Mouse (Mus musculus) heart, embryonic 14.5 days (tissue): ENCODE data around the gene Gstt3. TPM values are rescaled to one million over a fixed set of nuclear protein-coding genes. Genes with fewer than 3 reads are reported as not detected.

Experiments used
- ATAC-seq: fragments of 200-750 bp; cut with Nextera tagmentation; 2 replicates; pipeline ENCODE4 v1.8.0; 2017; ENCODE audit warnings: low read depth, moderate TSS enrichment; ENCODE audit not compliant: insufficient number of reproducible peaks, insufficient read depth, low FRiP score
- H3K27ac ChIP-seq, 2 experiments: fragments of 200-500 bp in 1 of 2; fragments of 300-500 bp in 1 of 2; sonication (generic) in 1 of 2; replicated peaks in 1 of 2; 2 replicates each; pipeline ENCODE4 v1.5.1; 2012 to 2014; ENCODE audit warnings: low read depth in 2 of 2, low read length in 2 of 2, control low read depth in 1 of 2, mild to moderate bottlenecking in 1 of 2, mixed read lengths in 1 of 2; ENCODE audit not compliant: control insufficient read depth in 1 of 2, insufficient read depth in 1 of 2
- H3K27me3 ChIP-seq: fragments of 300-500 bp; sonication (generic); 2 replicates; pipeline ENCODE4 v1.6.1; 2014; ENCODE audit warnings: mild to moderate bottlenecking, low read length, control low read depth; ENCODE audit not compliant: control insufficient read depth, insufficient read depth
- H3K36me3 ChIP-seq: fragments of 300-500 bp; sonication (generic); 2 replicates; pipeline ENCODE4 v1.6.1; 2014; ENCODE audit warnings: mild to moderate bottlenecking, control low read depth, low read length, mixed read lengths; ENCODE audit not compliant: control insufficient read depth, insufficient read depth
- H3K4me1 ChIP-seq, 2 experiments: fragments of 200-500 bp in 1 of 2; fragments of 300-500 bp in 1 of 2; sonication (generic) in 1 of 2; 2 replicates each; pipeline ENCODE4 v1.6.1; 2012 to 2014; ENCODE audit warnings: low read length in 2 of 2, control low read depth in 1 of 2, mixed read lengths in 1 of 2; ENCODE audit not compliant: control insufficient read depth in 2 of 2, insufficient read depth in 2 of 2
- H3K4me2 ChIP-seq: fragments of 300-500 bp; sonication (generic); 2 replicates; pipeline ENCODE4 v1.6.1; 2014; ENCODE audit warnings: mild to moderate bottlenecking, low read length
- H3K4me3 ChIP-seq, 2 experiments: fragments of 200-500 bp in 1 of 2; fragments of 300-500 bp in 1 of 2; sonication (generic) in 1 of 2; 2 replicates each; pipeline ENCODE4 v1.5.1; 2012 to 2014; ENCODE audit warnings: low read length in 2 of 2, mild to moderate bottlenecking in 2 of 2, control low read depth in 1 of 2, low read depth in 1 of 2, moderate library complexity in 1 of 2; ENCODE audit not compliant: control insufficient read depth in 1 of 2, insufficient read depth in 1 of 2
- H3K9ac ChIP-seq: fragments of 300-500 bp; sonication (generic); 2 replicates; pipeline ENCODE4 v1.6.1; 2014; ENCODE audit warnings: mild to moderate bottlenecking, low read length
- H3K9me3 ChIP-seq: fragments of 300-500 bp; sonication (generic); 2 replicates; pipeline ENCODE4 v1.6.1; 2016; ENCODE audit warnings: low read length, control low read depth; ENCODE audit not compliant: control insufficient read depth
- WGBS: fragments of 180-500 bp; shearing (Covaris S2); extraction: QIAGEN DNeasy Blood & Tissue Kit; methylation state at CpG from one replicate; pipeline ENCODE4 v1.1.7; 2014; 5-methylcytosine and 5-hydroxymethylcytosine counted together
- polyA plus RNA-seq: library from polyadenylated mRNA; unstranded; fragments of >200 nt; fragmentation: Nextera tagmentation; extraction: Ambion mirVana; gene quantifications from 2 replicates; pipeline ENCODE4 v1.2.1, GENCODE M21; 2014

Gene Gstt3
- polyA plus RNA-seq = 3.2 and 5.0 TPM in 2 replicates

DNA sequence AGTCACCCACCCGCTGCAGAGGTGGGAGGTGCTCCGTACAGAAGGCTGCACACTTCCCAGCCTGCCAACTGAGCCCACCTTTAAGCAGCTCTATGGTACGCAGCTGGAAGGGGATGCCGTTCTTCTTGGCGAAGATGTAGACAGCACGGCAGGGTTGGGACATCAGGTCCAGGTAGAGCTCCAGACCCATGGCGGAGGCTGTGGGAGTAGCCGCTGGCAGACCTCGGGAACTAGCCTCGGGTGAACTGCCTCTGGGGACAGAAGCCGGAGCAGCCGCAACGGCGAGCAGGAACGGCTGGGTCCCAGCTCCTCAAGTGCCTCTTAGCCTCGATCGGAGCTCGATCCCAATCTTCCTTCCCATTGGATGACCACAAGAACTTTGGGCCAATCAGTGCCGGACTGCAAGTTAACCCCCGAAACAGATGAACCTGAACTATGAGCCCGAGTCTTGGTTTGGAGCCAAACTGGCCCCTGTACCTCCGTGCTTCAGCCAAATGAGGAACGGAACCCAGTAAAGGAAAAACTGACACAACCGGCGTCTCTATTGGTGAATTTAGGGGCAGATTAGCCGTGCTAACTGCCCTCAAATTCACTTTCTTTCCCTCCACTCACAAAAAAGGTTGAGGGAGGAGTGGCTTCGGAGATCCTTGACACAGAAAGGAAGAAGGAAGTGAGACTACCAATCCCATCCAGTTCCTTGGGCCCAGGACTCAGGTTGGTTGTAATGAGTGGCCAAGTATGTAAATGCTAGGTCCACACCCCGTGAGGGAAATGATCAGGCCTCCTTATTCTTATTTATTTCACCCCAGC is at the start of gene Gstt3, which contains the start of gene Gm20441:
Gstt3 (minus strand) TSS at position 646 of the 810 bp plus-strand sequence.
Gm20441 (minus strand) TSS at position 186 of the 810 bp plus-strand sequence.
- peaks cover 10% of the 10 kb centered on the region for H3K27me3 ChIP-seq
- peak within 1 kb of the TSS; percentile 75 for H3K4me2 ChIP-seq
- no peak within 1 kb of the TSS for H3K27ac ChIP-seq
- peak within 1 kb of the TSS; percentile 40 to 45 for H3K4me3 ChIP-seq
- H3K9me3 ChIP-seq = no peaks in the 10 kb centered on the region
- peaks cover 4 to 7% of the 10 kb centered on the region in 2 experiments; a peak in 2 of 4 replicates for H3K4me1 ChIP-seq
- H3K36me3 ChIP-seq = no peaks in the 10 kb centered on the region
- WGBS = under 1% methylated on average over 28 of the region's 28 CpGs
- peak; percentile 56; the same call in 1 of the 2 replicates for ATAC-seq
- H3K9ac ChIP-seq = peak within 1 kb of the TSS; percentile 54

DNA sequence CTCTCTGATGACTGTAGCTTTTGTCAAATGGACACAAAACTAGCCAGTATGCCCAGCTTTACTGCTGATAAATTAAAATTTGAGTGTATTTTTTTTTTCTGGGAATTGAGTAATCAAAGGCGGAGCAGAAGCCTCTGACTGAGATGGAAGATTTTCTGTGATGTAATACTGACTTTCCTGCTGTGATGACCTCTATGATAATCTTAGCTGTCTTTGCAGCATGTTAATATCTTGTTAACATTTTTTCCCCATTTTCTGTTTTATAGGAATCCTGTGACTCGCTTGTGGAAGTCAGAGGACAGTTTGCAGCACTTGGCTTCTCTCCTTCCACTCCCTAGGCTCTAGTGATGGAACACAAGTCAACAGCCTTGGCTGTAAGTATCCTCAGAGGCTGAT is 49.1 kb upstream of the Gstt3 start:
- H3K27me3 ChIP-seq = peaks cover 7% of the 10 kb centered on the region; the same call in 1 of the 2 replicates
- H3K4me3 ChIP-seq = no peak overlapping the region
- no peak overlapping the region for H3K9ac ChIP-seq
- peaks cover 5% of the 10 kb centered on the region in 2 experiments; a peak in 3 of 4 replicates for H3K4me1 ChIP-seq
- H3K27ac ChIP-seq = no peak overlapping the region
- no peaks in the 10 kb centered on the region for H3K9me3 ChIP-seq
- H3K36me3 ChIP-seq = no peaks in the 10 kb centered on the region
- H3K4me2 ChIP-seq = no peak overlapping the region
- no peak for ATAC-seq
- 75% methylated on average over 2 of the region's 2 CpGs for WGBS

DNA sequence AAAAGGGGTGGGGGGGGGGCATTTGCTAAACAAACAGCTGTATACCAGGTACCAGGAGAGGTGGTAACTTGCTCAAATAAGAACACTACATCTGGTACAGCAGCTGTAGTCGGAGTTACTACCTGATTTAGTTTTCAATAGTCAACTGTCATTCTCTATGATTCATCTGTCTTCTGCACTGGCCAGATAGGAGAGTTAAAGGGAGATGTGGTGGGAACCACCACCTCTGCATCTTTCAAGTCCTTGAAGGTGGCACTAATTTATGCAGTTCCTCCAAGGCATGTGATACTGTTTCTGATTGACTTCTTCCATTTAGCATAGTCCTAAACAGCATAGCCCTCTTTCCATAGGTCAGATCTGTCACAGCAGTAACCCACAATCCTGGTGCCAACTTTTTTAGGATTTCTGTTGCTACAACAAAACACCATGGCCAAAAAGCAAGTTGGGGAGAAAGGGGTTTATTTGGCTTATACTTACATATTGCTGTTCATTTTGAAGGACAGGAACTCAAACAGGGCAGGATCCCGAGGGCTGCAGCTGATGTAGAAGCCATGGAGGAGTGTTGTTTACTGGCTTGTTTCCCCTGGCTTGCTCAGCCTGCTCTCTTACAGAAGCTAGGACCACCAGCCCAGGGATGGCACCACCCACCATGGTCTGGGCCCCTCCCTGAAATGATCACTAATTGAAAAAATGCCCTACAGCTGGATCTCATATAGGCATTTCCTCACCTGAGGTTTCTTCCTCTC is 48.5 kb upstream of the Gstt3 start:
- Histone ChIP-seq H3K4me3 (no peak overlapping the region), H3K4me2 (no peak overlapping the region), H3K9me3 (no peaks in the 10 kb centered on the region), H3K9ac (no peak overlapping the region), H3K27ac (no peak overlapping the region), H3K4me1 (peaks cover 4% of the 10 kb centered on the region in 2 experiments; a peak in 2 of 4 replicates), H3K36me3 (no peaks in the 10 kb centered on the region), H3K27me3 (peaks cover 7% of the 10 kb centered on the region; the same call in 1 of the 2 replicates)
- no peak for ATAC-seq
- 66% methylated on average over 2 of the region's 2 CpGs for WGBS

DNA sequence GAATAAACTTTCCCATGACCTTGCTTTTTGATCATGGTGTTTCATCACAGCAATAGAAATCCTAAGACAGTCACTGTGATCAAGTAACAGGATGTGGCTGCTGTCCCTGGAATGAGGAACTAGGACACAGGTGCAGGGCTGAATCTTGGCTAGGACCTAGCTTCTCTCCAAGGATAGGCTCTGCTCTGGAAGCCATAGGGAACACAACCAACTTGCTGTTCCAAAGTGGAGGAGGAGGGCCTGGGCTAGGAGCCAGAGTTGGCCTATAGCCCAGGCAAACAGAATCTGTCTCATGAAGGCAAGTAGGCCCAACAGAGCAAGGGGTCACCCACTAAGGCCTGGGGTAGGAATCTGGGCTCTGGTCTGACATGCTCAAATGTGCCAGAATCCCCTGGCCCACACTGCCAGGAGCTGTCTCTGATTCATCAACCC is 47.3 kb upstream of the Gstt3 start:
- Histone ChIP-seq H3K27ac (no peak overlapping the region), H3K4me3 (no peak overlapping the region), H3K36me3 (no peaks in the 10 kb centered on the region), H3K9me3 (0 out of 2 replicates have a peak, but pooled peaks cover under 1% of the 10 kb centered on the region), H3K27me3 (peaks cover 7% of the 10 kb centered on the region; the same call in 1 of the 2 replicates), H3K4me1 (peaks cover 0 to 3% of the 10 kb centered on the region in 2 experiments; a peak in 1 of 4 replicates), H3K9ac (no peak overlapping the region), H3K4me2 (no peak overlapping the region)
- ATAC-seq = no peak

DNA sequence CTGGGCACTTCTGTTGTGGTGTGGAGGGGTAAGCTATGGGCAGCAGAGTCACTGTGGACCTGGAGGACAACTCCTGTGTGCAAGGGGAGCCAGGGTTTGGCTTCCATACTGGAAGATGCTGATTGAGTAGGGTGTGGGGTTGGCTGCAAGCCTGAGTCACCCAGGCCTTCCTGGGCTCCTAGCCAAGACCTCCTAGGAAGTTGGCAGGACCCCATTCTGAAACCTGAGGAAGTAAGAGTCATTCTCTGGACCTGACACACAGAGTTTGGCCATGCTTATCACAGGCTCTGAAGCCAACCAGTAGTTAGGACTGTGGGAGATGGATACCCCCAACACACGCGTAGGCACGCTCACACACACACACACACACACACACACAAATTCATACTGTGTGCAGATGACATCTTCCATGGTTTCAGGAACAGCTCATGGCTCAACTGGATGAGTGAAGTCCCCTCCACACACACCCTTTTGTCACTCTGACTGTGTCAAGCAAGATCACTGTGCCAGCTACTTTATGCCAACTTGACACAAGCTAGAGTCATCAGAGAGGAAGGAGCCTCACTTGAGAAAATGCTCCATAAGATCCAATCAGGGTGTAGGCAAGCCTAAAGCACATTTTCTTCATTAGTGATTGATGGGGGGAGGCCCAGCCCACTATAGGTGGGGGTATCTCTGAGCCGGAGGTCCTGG is 46.6 kb upstream of the Gstt3 start:
- H3K9ac ChIP-seq = no peak overlapping the region
- H3K4me2 ChIP-seq = no peak overlapping the region
- 0 out of 2 replicates have a peak, but pooled peaks cover 2% of the 10 kb centered on the region for H3K9me3 ChIP-seq
- 87% methylated on average over 4 of the region's 4 CpGs for WGBS
- no peak overlapping the region for H3K4me3 ChIP-seq
- peaks cover 5% of the 10 kb centered on the region; the same call in 1 of the 2 replicates for H3K27me3 ChIP-seq
- 0 out of 2 replicates have a peak, but pooled peaks have one; percentile 26 for ATAC-seq
- H3K4me1 ChIP-seq = no peaks in the 10 kb centered on the region
- no peaks in the 10 kb centered on the region for H3K36me3 ChIP-seq
- no peak overlapping the region for H3K27ac ChIP-seq

DNA sequence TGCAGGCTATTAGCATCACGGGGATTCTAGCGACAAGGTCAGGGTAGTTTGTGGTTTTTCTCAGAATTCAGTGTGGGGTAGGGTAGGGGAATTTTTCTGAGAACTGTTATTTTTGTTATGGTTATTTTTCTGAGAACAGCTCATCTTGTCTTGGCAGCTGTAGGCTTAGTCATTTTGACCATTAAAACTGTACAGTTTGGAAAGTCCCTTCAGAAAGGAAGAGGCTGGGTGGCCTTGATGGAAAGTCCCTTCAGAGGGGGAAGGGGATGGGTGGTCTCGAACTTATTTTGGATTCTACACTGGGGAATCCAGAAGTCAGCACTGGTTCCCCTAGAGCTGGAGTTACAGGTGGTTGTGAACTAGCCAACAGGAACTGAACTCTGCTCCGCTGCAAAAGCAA is 43.3 kb upstream of the Gstt3 start:
- Histone ChIP-seq H3K27ac (no peak overlapping the region), H3K36me3 (no peaks in the 10 kb centered on the region), H3K4me1 (no peaks in the 10 kb centered on the region), H3K9me3 (0 out of 2 replicates have a peak, but pooled peaks cover 2% of the 10 kb centered on the region), H3K27me3 (no peaks in the 10 kb centered on the region), H3K4me3 (no peak overlapping the region), H3K9ac (no peak overlapping the region), H3K4me2 (no peak overlapping the region)
- 78% methylated on average over 4 of the region's 4 CpGs for WGBS
- ATAC-seq = no peak

DNA sequence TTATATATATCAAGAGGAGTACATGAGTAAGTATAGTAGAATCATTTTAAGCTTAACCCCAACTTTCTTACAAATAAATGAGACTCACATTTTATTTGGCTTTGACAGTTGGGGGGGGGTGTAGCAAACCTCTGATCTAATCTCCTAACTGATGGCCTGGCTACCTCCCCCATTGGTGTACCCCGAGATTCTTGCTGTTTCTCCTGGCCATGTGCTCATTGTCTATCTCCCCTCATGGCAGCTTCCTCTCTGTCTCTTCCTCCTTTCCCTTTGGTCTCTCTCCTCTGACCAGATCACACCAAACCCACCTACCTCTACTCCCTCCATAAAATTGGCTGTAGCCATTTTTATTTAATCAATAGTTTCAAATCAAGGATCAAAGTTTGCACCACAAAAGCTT is 42.6 kb upstream of the Gstt3 start:
- WGBS = 83% methylated on average over 1 of the region's 1 CpGs
- Histone ChIP-seq H3K9me3 (0 out of 2 replicates have a peak, but pooled peaks cover 2% of the 10 kb centered on the region), H3K36me3 (no peaks in the 10 kb centered on the region), H3K4me2 (no peak overlapping the region), H3K27me3 (no peaks in the 10 kb centered on the region), H3K4me1 (no peaks in the 10 kb centered on the region), H3K9ac (no peak overlapping the region), H3K27ac (no peak overlapping the region), H3K4me3 (no peak overlapping the region)
- no peak for ATAC-seq
